Mouse (Mus musculus): ENCODE measurements at regions not wholly inside any gene's neighbourhood (a gene's known extent, or its start where the extent isn't known, plus 50 kb on each side); places are given as distances from the start of the nearest gene placed in this dataset.

GRCm38 (mm10) chr3:35496027-35496824, 257.7 kb upstream of the Atp11b start:
- no peak for DNase-seq (ENCODE audit: low spot score in 2 of 2)

- no peak for DNase-seq (ENCODE audit: low spot score in 2 of 2)
These were observed 243.6 kb upstream of the Atp11b start for GRCm38 (mm10) chr3:35510314-35510713.

GRCm38 (mm10) chr3:35516517-35516916, 237.4 kb upstream of the Atp11b start:
- DNase-seq (ENCODE audit: low spot score in 2 of 2): no peak

- DNase-seq (ENCODE audit: low spot score in 2 of 2): no peak
These were observed 233.8 kb upstream of the Atp11b start for GRCm38 (mm10) chr3:35520131-35520530.

GRCm38 (mm10) chr3:35547696-35548095, 206.2 kb upstream of the Atp11b start:
- no peak for DNase-seq (ENCODE audit: low spot score in 2 of 2)

- DNase-seq (ENCODE audit: low spot score in 2 of 2): no peak
These were observed 202.1 kb upstream of the Atp11b start for GRCm38 (mm10) chr3:35551791-35552190.

- DNase-seq (ENCODE audit: low spot score in 2 of 2): no peak
These were observed 193.5 kb upstream of the Atp11b start for GRCm38 (mm10) chr3:35560425-35560824.

GRCm38 (mm10) chr3:35574402-35574801, 179.5 kb upstream of the Atp11b start:
- DNase-seq (ENCODE audit: low spot score in 2 of 2): peak; percentile 18 to 35
